Comparison of ENCODE assay signal across 8 mouse cellular contexts in genomic region chr10:77464181-77464936, GRCm38 (mm10). TPM values are rescaled to one million over a fixed set of nuclear protein-coding genes. Genes with fewer than 3 reads are reported as not detected.
DNase-seq lines count a peak whose midpoint lies in the region; ATAC-seq and TF ChIP-seq lines count a peak whose summit lies in the region.

No protein-coding gene starts in this region.

- H3K9ac ChIP-seq in hindbrain, embryonic 13.5 days, result no peak overlapping the region
- no peak overlapping the region for H3K9ac ChIP-seq in ES-E14 (ENCODE audit: insufficient read depth, low read depth, low read length, poor library complexity, severe bottlenecking)

- in situ Hi-C loops in ES-E14 (cut with MboI; ENCODE audit: low sequenced_read_pairs in 2 of 2, unreplicated experiment in 2 of 2), result no loop called here

- intact Hi-C loops in heart, postnatal 36 days (cut with DNase I), result no loop called here

- H3K36me3 ChIP-seq in hindbrain, embryonic 13.5 days, result no peaks in the 10 kb centered on the region
- H3K36me3 ChIP-seq in hindbrain, embryonic 10.5 days, result no peaks in the 10 kb centered on the region
- H3K36me3 ChIP-seq in ES-E14 (ENCODE audit: control insufficient read depth, insufficient read depth, low read length, poor library complexity, severe bottlenecking), result no peaks in the 10 kb centered on the region

- H3K27ac ChIP-seq in hindbrain, embryonic 13.5 days, result no peak overlapping the region
- H3K27ac ChIP-seq in hindbrain, embryonic 10.5 days, result no peak overlapping the region
- no peak overlapping the region for H3K27ac ChIP-seq in ES-E14 (ENCODE audit: insufficient read depth, low read depth, low read length, poor library complexity, severe bottlenecking)

- no peak overlapping the region for H3K4me3 ChIP-seq in hindbrain, embryonic 13.5 days
- H3K4me3 ChIP-seq in hindbrain, embryonic 10.5 days, result no peak overlapping the region
- no peak overlapping the region for H3K4me3 ChIP-seq in ES-E14 (ENCODE audit: insufficient read depth in 1 of 2, low read depth in 1 of 2, low read length in 2 of 2, poor library complexity in 1 of 2, severe bottlenecking in 1 of 2)

- no peak overlapping the region for H3K4me2 ChIP-seq in hindbrain, embryonic 13.5 days

- ATAC-seq in hindbrain, embryonic 13.5 days (ENCODE audit: low FRiP score), result peak; percentile 43; the same call in 1 of the 2 replicates

- no peaks in the 10 kb centered on the region for H3K9me3 ChIP-seq in hindbrain, embryonic 13.5 days
- no peaks in the 10 kb centered on the region for H3K9me3 ChIP-seq in hindbrain, embryonic 10.5 days
- no peaks in the 10 kb centered on the region for H3K9me3 ChIP-seq in ES-E14 (ENCODE audit: control insufficient read depth, insufficient read depth, low read depth, low read length)

- DNase-seq in hindbrain, embryonic 10.5 days (ENCODE audit: low spot score), result no peak
- peak; percentile 38 for DNase-seq in ES-E14 (ENCODE audit: low read depth, low spot score)
- peak; percentile 17 for DNase-seq in c-Kit-positive CD71-positive TER-119-positive erythroid progenitor cells, embryonic 14.5 days (ENCODE audit: low spot score)
- peak; percentile 65 to 67 for DNase-seq in heart, postnatal 36 days
- DNase-seq in lung, postnatal 14 days, result peak; percentile 84
- no peak for DNase-seq in T-cell, adult 2 months (ENCODE audit: low spot score)
- no peak for DNase-seq in thymus, postnatal 10 days (ENCODE audit: low spot score in 2 of 2)

- 60% methylated on average over 10 of the region's 10 CpGs for WGBS in hindbrain, embryonic 13.5 days
- WGBS in hindbrain, embryonic 10.5 days, result 83% methylated on average over 10 of the region's 10 CpGs

- peaks cover 9% of the 10 kb centered on the region; the same call in 1 of the 2 replicates for H3K4me1 ChIP-seq in hindbrain, embryonic 13.5 days (replicated peaks)
- peaks cover 5% of the 10 kb centered on the region; the same call in 1 of the 2 replicates for H3K4me1 ChIP-seq in hindbrain, embryonic 10.5 days (replicated peaks)
- no peaks in the 10 kb centered on the region for H3K4me1 ChIP-seq in ES-E14 (ENCODE audit: control insufficient read depth in 2 of 2, insufficient read depth in 2 of 2, low read length in 2 of 2, poor library complexity in 1 of 2)

- H3K27me3 ChIP-seq in hindbrain, embryonic 13.5 days, result no peaks in the 10 kb centered on the region
- H3K27me3 ChIP-seq in hindbrain, embryonic 10.5 days (ENCODE audit: insufficient read depth, poor library complexity, severe bottlenecking), result no peaks in the 10 kb centered on the region

TF ChIP-seq in ES-E14, 5 proteins besides CTCF, POLR2A, EP300 and RAD21:
- TF ChIP-seq CHD2 (IDR thresholded peaks at IDR 0.05; ENCODE audit: low read depth, low read length), result no peak
- TF ChIP-seq ZC3H11A (IDR thresholded peaks at IDR 0.05; ENCODE audit: borderline replicate concordance, low read depth, low read length), result no peak
- no peak for TF ChIP-seq ZNF384 (IDR thresholded peaks at IDR 0.05; ENCODE audit: low read depth, low read length)
- TF ChIP-seq HCFC1 (IDR thresholded peaks at IDR 0.05; ENCODE audit: borderline replicate concordance, insufficient read depth, low read length), result no peak
- TF ChIP-seq MAFK (IDR thresholded peaks at IDR 0.05; ENCODE audit: insufficient read depth, low read depth, low read length), result no peak

RNA-seq across cellular contexts. Expression of gene Adarb1, which starts 46.3 kb away (rescaled TPM):
- polyA plus RNA-seq in hindbrain, embryonic 13.5 days (2015; fragmentation: Nextera tagmentation; extraction: Ambion mirVana), result 12.0 and 13.4 TPM in 2 replicates
- 5.7 and 7.8 TPM in 2 replicates for polyA plus RNA-seq in hindbrain, embryonic 10.5 days (2016; fragmentation: Nextera tagmentation; extraction: Ambion mirVana)
- 6.3 and 9.5 TPM in 2 replicates for total RNA-seq in ES-E14 (2012; rRNA removed)
- 10 to 100 TPM; 16.9 to 22.0 TPM for total RNA-seq in heart, postnatal 36 days (2021)

RNA-seq across cellular contexts. Expression of gene Fam207a, which starts 51.2 kb away (rescaled TPM):
- 41.2 and 41.8 TPM in 2 replicates for polyA plus RNA-seq in hindbrain, embryonic 13.5 days (2015; fragmentation: Nextera tagmentation; extraction: Ambion mirVana)
- 48.8 and 50.0 TPM in 2 replicates for polyA plus RNA-seq in hindbrain, embryonic 10.5 days (2016; fragmentation: Nextera tagmentation; extraction: Ambion mirVana)
- total RNA-seq in ES-E14 (2012; rRNA removed), result 29.1 and 33.6 TPM in 2 replicates
- 10 to 100 TPM in 1 of 2 experiments, 1 to 10 TPM in 1; 9.8 to 10.5 TPM for total RNA-seq in heart, postnatal 36 days (2021)

Comparison
In these comparisons a context has a peak if more than half of its experiments do, and no peak if none do; other contexts are left out.
1. DNase-seq: peak in ES-E14 (single experiment), c-Kit-positive CD71-positive TER-119-positive erythroid progenitor cells, embryonic 14.5 days (single experiment), heart, postnatal 36 days (2 of 2) and lung, postnatal 14 days (single experiment); none in hindbrain, embryonic 10.5 days (single experiment), T-cell, adult 2 months (single experiment) and thymus, postnatal 10 days (0 of 2).